Mouse (Mus musculus): ENCODE data around the gene Ins2. TPM values are rescaled to one million over a fixed set of nuclear protein-coding genes. Genes with fewer than 3 reads are reported as not detected.

The Ins2 gene
- polyA plus RNA-seq, 1 experiment from 2014 or later: not detected

DNA sequence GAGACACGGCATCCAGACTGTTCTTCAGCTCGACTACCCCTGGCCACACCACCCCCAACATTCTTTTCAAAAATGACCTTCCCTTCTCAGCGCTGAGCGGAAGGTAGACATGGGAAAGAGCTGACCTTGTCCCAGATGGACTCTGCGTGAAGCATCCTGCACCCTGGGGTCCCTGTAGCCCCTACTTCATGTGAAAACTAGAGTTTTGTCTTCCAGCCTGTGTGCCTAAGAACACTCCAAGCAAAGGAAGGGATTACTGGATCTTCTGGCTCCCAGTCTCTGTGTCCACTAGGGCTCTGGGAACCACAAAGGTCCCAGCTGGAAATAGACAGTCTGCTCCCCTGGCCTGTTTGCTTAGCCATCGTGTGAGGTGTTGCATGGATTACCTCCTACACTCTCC, 68.0 kb downstream of the Ins2 start:
- Histone ChIP-seq H3K36me3 (no peaks in the 10 kb centered on the region), H3K4me1 (no peaks in the 10 kb centered on the region)

DNA sequence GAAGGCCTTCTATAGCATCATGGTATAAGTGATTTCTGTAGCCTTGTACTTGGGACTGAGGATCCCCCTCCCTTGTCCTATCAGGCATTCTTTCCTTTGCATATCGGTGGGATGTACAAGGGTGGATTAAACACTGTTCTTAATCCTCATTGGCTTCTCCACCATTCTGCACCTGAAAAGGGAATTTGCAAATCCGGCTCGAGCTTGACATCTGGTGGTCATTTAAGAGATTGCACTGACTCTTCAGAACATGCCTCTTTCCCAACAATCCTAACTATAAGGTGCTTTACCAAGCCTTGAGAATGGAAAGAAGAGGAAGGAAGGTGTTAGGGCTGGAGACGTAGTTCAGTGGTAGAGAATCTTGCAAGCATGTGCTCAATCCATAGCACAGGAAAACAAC, 71.1 kb downstream of the Ins2 start:
- 14% methylated on average over 4 of the region's 4 CpGs for WGBS (ENCODE audit: insufficient replicate concordance)
- Histone ChIP-seq H3K9ac (no peak overlapping the region), H3K27me3 (replicated peaks) (peaks cover 7% of the 10 kb centered on the region; the same call in 1 of the 2 replicates), H3K27ac (no peak overlapping the region), H3K4me2 (no peak overlapping the region), H3K36me3 (peaks cover 16% of the 10 kb centered on the region), H3K9me3 (replicated peaks) (peaks cover 30% of the 10 kb centered on the region), H3K4me3 (no peak overlapping the region), H3K4me1 (no peaks in the 10 kb centered on the region)
- ATAC-seq: no peak

More for the DNA sequence above, 68.0 kb downstream of the Ins2 start:
- Histone ChIP-seq H3K27me3 (replicated peaks) (0 out of 2 replicates have a peak, but pooled peaks cover 13% of the 10 kb centered on the region), H3K4me3 (no peak overlapping the region), H3K9ac (no peak overlapping the region), H3K27ac (no peak overlapping the region), H3K9me3 (replicated peaks) (peaks cover 14% of the 10 kb centered on the region), H3K4me2 (no peak overlapping the region)
- WGBS (ENCODE audit: insufficient replicate concordance): 58% methylated on average over 6 of the region's 6 CpGs
- ATAC-seq: no peak

DNA sequence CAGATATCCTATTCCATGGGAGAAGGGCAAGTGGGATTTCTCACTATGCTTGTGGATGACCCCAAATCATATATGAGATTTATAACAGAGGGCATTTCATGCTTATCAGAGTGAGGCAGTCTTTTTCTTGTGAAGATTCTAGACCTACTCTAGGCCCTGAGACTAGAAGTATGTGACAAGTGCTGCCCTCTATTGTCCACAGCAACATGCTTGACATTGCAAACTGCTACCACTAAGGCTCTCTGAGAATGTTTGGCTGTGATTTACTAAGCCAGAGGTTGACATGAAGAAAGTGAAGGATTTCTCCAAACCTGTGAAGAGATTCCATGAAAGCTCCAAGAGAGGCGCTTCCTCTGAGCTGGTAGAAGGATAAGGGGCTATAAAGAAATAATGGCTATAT, 72.1 kb downstream of the Ins2 start:
- H3K4me2 ChIP-seq: no peak overlapping the region
- H3K36me3 ChIP-seq: peaks cover 23% of the 10 kb centered on the region
- H3K9ac ChIP-seq: no peak overlapping the region
- no peak overlapping the region for H3K4me3 ChIP-seq
- H3K9me3 ChIP-seq (replicated peaks): peaks cover 30% of the 10 kb centered on the region
- no peak overlapping the region for H3K27ac ChIP-seq
- no peaks in the 10 kb centered on the region for H3K4me1 ChIP-seq
- ATAC-seq: no peak
- WGBS (ENCODE audit: insufficient replicate concordance): 81% methylated on average over 1 of the region's 1 CpGs
- peaks cover 17% of the 10 kb centered on the region for H3K27me3 ChIP-seq (replicated peaks)

DNA sequence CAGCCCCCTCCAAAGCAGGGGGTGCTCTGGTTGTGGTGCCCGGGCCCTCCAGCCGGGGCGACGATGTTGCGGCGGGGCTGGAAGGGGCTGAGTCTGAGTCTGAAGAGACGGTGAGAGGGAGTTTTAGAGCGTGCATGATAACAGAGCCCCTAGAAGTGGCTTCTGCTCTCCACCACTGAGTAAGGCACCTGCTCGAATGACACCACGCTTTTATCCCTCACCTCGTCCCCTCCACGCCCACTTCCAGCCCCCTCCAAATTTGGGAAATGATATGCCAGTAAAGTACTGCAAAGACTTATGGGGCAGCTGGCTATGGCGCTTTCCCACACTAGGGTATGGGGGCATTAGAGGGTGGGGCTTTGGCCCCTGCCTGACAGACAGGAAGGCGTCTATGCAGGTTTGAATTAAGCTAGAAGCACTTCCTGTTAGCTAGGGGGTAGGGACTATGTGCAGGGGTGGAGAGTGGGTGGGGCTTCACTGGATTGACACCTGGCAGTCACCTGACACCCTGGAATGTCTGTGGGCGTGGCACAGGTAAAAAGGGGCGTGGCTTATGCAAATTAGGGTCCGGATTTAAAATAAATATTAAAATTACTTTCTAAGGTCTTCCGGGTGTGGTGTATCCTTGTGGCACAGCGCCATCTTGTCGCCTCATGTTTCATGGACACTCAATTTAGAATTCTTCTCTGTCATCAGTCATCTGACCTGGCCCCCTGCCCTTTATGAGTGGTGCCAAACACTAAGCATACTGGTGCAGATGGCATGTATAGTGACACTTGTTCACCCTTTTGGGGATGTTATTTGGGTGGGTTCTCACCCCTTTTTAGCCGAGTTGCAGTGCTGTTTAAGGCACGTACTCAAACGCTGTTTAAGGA, 73.2 kb downstream of the Ins2 start, which contains the start of gene Gm49394:
Gene Gm49394, minus strand, starts transcription at position 192 of the 875 bp plus-strand sequence.
- Histone ChIP-seq H3K27ac (no peak within 1 kb of the TSS), H3K4me1 (0 out of 2 replicates have a peak, but pooled peaks cover 3% of the 10 kb centered on the region), H3K4me2 (no peak within 1 kb of the TSS), H3K4me3 (no peak within 1 kb of the TSS), H3K9ac (no peak within 1 kb of the TSS), H3K9me3 (replicated peaks) (peaks cover 30% of the 10 kb centered on the region), H3K27me3 (replicated peaks) (peaks cover 28% of the 10 kb centered on the region), H3K36me3 (peaks cover 23% of the 10 kb centered on the region)
- 75% methylated on average over 23 of the region's 23 CpGs for WGBS (ENCODE audit: insufficient replicate concordance)
- ATAC-seq: no peak

DNA sequence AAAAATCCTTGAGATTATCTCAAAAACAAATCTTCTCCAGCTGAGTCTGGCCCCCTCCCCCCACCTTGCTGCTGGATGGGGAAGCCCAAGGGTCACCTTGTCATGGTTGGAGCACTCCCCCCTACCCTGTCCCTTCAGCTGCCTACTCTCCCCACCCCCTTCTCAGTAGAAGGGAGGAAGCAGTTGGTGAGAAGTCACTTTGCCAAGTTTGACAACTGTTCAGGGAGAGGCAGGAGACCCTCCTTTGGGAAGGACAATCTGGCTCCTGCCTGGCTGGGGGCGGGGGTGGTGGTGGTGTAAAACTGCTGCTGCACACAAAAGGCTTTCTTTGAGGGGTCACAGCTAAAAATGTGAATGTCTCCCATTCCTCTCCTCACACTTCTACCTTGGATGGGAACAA, 74.9 kb downstream of the Ins2 start:
- peaks cover 30% of the 10 kb centered on the region for H3K9me3 ChIP-seq (replicated peaks)
- H3K4me3 ChIP-seq: no peak overlapping the region
- no peak overlapping the region for H3K9ac ChIP-seq
- no peak overlapping the region for H3K4me2 ChIP-seq
- ATAC-seq: no peak
- 0 out of 2 replicates have a peak, but pooled peaks cover 3% of the 10 kb centered on the region for H3K4me1 ChIP-seq
- 65% methylated on average over 1 of the region's 1 CpGs for WGBS (ENCODE audit: insufficient replicate concordance)
- H3K27me3 ChIP-seq (replicated peaks): peaks cover 45% of the 10 kb centered on the region
- peaks cover 23% of the 10 kb centered on the region for H3K36me3 ChIP-seq
- no peak overlapping the region for H3K27ac ChIP-seq

DNA sequence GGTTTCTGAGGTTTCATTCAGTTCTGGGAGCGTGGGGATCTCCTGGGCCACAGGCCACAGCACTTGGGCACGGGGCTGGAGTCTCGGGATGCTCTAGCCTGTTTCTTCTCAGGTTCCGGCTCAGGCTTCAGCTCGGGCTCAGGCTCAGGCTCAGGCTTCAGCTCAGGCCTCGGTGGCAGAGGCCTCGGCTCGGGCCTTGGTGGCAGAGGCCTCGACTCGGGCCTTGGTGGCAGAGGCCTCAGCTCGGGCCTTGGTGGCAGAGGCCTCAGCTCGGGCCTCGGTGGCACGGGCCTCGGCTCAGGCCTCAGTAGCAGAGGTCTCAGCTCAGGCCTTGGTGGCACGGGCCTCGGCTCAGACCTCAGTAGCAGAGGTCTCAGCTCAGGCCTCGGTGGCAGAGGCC, 75.7 kb downstream of the Ins2 start:
- ATAC-seq: no peak
- peaks cover 30% of the 10 kb centered on the region for H3K9me3 ChIP-seq (replicated peaks)
- H3K4me1 ChIP-seq: 0 out of 2 replicates have a peak, but pooled peaks cover 3% of the 10 kb centered on the region
- H3K4me2 ChIP-seq: no peak overlapping the region
- 78% methylated on average over 18 of the region's 18 CpGs for WGBS (ENCODE audit: insufficient replicate concordance)
- H3K9ac ChIP-seq: no peak overlapping the region
- H3K27ac ChIP-seq: no peak overlapping the region
- H3K36me3 ChIP-seq: peaks cover 23% of the 10 kb centered on the region
- no peak overlapping the region for H3K4me3 ChIP-seq
- H3K27me3 ChIP-seq (replicated peaks): peaks cover 53% of the 10 kb centered on the region

- Histone ChIP-seq H3K9me3 (replicated peaks) (peaks cover 30% of the 10 kb centered on the region), H3K4me1 (0 out of 2 replicates have a peak, but pooled peaks cover 3% of the 10 kb centered on the region), H3K27me3 (replicated peaks) (peaks cover 61% of the 10 kb centered on the region), H3K9ac (no peak within 1 kb of the TSS), H3K4me3 (no peak within 1 kb of the TSS), H3K4me2 (no peak within 1 kb of the TSS), H3K36me3 (peaks cover 23% of the 10 kb centered on the region), H3K27ac (no peak within 1 kb of the TSS)
- no peak for ATAC-seq
- 33% methylated on average over 2 of the region's 2 CpGs for WGBS (ENCODE audit: insufficient replicate concordance)
These were observed 76.5 kb downstream of the Ins2 start, which contains the start of gene Igf2 for GRCm38 (mm10) chr7:142666659-142667058. Igf2 (minus strand) TSS chr7:142666816.

DNA sequence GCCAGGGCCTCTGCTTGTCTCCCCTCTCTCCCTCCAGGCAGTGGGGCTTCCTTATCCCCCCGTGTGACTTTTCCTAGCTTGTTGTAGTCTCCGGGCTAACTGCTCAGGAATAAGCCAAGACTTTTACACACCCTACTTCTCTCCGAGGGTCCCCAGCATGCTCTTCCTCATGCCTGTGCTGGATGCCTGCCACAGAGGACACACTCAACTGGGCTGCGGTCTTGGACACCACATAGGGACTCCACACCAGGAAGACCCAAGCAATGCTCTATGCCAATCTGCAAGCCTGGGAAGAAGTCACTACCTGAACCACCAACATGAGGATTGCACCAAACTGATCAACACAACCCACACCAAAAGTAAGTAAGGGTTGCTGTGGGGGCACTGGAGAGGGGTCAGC, 77.1 kb downstream of the Ins2 start:
- H3K9ac ChIP-seq: no peak overlapping the region
- H3K36me3 ChIP-seq: peaks cover 23% of the 10 kb centered on the region
- H3K4me3 ChIP-seq: no peak overlapping the region
- no peak for ATAC-seq
- H3K4me2 ChIP-seq: no peak overlapping the region
- WGBS (ENCODE audit: insufficient replicate concordance): 59% methylated on average over 4 of the region's 4 CpGs
- no peak overlapping the region for H3K27ac ChIP-seq
- peaks cover 67% of the 10 kb centered on the region for H3K27me3 ChIP-seq (replicated peaks)
- 0 out of 2 replicates have a peak, but pooled peaks cover 3% of the 10 kb centered on the region for H3K4me1 ChIP-seq
- H3K9me3 ChIP-seq (replicated peaks): peaks cover 24% of the 10 kb centered on the region

DNA sequence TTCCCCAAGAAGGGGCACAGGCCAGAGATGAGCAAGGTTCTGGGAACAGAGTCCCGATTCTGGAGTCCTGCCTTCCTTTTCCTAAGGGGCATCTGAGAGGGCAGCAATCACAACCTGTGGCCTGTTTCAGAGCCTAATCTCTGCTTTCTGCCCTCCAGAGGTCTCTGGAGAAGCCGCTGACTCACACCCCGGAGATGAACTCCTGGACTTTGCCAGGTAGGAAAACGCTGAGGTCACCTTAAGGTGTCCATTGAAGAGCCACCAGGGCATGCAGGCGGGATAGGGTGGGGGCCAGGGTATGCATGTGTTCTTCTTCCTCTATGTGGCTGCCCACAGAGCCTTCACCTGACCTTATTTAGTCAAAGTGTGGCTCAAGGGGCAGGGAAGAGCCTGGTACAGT, 77.8 kb downstream of the Ins2 start:
- Histone ChIP-seq H3K27ac (no peak overlapping the region), H3K4me3 (no peak overlapping the region), H3K9ac (no peak overlapping the region), H3K9me3 (replicated peaks) (peaks cover 18% of the 10 kb centered on the region), H3K36me3 (peaks cover 23% of the 10 kb centered on the region), H3K4me1 (0 out of 2 replicates have a peak, but pooled peaks cover 3% of the 10 kb centered on the region), H3K27me3 (replicated peaks) (peaks cover 74% of the 10 kb centered on the region), H3K4me2 (no peak overlapping the region)
- ATAC-seq: no peak
- 42% methylated on average over 5 of the region's 5 CpGs for WGBS (ENCODE audit: insufficient replicate concordance)

DNA sequence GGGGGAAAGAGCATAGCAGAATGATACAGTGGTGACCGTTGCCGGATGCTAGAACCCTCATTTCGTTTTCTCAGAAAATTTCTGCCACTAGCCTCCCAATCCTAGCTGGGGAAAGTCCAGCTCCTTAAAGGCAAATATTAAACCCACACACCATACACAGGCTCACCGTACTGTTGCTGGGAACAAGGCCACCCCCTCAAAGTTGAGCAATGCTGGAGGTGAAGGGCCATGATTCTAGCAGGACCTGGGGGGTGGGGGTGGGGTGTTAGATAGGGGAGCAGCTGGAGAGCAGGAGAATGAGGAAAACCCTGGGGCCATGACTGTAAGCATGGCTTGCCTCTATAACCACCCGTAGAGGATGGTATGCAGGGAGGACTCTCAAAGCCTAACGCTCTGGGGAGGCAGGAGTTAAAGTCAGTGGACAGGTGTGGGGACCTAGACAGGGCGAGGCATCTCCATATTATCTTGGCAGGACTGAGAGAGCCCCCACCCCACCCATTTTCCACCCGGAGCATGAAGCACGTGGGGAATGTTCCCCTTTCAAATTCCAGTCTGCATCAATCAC, 78.6 kb downstream of the Ins2 start:
- Histone ChIP-seq H3K27me3 (replicated peaks) (peaks cover 82% of the 10 kb centered on the region), H3K4me1 (0 out of 2 replicates have a peak, but pooled peaks cover 4% of the 10 kb centered on the region), H3K4me3 (0 out of 2 replicates have a peak overlapping the region, but pooled peaks have one; percentile 31), H3K9me3 (replicated peaks) (peaks cover 10% of the 10 kb centered on the region), H3K27ac (peak overlapping the region; percentile 60), H3K4me2 (peak overlapping the region; percentile 50), H3K36me3 (peaks cover 23% of the 10 kb centered on the region), H3K9ac (peak overlapping the region; percentile 56; the same call in 1 of the 2 replicates)
- WGBS (ENCODE audit: insufficient replicate concordance): 11% methylated on average over 9 of the region's 9 CpGs
- peak; percentile 25; the same call in 1 of the 2 replicates for ATAC-seq

DNA sequence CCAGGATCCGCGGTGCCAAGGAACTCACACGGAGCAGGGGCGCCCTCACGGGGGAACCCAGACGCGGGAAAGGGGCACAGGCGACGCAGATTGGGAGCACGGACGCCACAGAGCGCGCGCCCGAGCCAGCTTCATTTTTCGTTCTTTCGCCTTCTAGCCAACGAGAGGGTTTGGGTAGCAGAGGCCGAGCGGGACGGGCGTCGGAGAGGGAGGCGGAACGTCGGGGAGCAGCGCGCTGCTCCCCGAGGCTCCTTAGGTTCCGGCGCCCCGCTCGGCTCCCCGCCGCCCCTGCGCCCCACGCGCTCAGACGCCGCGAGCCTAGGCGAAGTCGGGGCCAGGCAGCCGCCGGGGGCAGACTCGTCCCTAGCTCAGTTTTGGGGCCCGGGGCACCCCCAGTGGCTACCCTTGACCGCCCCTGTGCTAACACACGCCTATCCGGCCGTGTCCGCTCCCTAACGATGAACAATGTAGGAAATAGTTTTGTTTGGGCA, 79.2 kb downstream of the Ins2 start:
- Histone ChIP-seq H3K4me2 (peak overlapping the region; percentile 50), H3K4me1 (peaks cover 9% of the 10 kb centered on the region; the same call in 1 of the 2 replicates), H3K27me3 (replicated peaks) (peaks cover 88% of the 10 kb centered on the region), H3K4me3 (peak overlapping the region; percentile 31), H3K9ac (peak overlapping the region; percentile 56), H3K9me3 (replicated peaks) (peaks cover 5% of the 10 kb centered on the region; the same call in 1 of the 2 replicates), H3K27ac (peak overlapping the region; percentile 60), H3K36me3 (peaks cover 23% of the 10 kb centered on the region)
- 3% methylated on average over 53 of the region's 53 CpGs for WGBS (ENCODE audit: insufficient replicate concordance)
- ATAC-seq: no peak

- Histone ChIP-seq H3K4me3 (no peak overlapping the region), H3K36me3 (peaks cover 17% of the 10 kb centered on the region), H3K9me3 (replicated peaks) (no peaks in the 10 kb centered on the region), H3K4me1 (peaks cover 17% of the 10 kb centered on the region; the same call in 1 of the 2 replicates), H3K27me3 (replicated peaks) (peaks cover 96% of the 10 kb centered on the region), H3K4me2 (peak overlapping the region; percentile 50), H3K9ac (no peak overlapping the region), H3K27ac (no peak overlapping the region)
- no peak for ATAC-seq
- WGBS (ENCODE audit: insufficient replicate concordance): 13% methylated on average over 5 of the region's 5 CpGs
These were observed 80.0 kb downstream of the Ins2 start for GRCm38 (mm10) chr7:142663151-142663550.
